Mouse (Mus musculus) hindbrain, embryonic 14.5 days (tissue): ENCODE measurements at regions not wholly inside any gene's neighbourhood (a gene's known extent, or its start where the extent isn't known, plus 50 kb on each side); places are given as distances from the start of the nearest gene placed in this dataset.

Source experiments
- ATAC-seq: fragments of 200-750 bp; cut with Nextera tagmentation; 2 replicates; pipeline ENCODE4 v1.8.0; 2017; ENCODE audit warnings: moderate number of reproducible peaks, mild to moderate bottlenecking, moderate TSS enrichment, moderate library complexity; ENCODE audit not compliant: low FRiP score
- DNase-seq: peaks from one replicate; pipeline ENCODE4 v3.0.0-alpha.2; 2015; ENCODE audit warnings: low spot score
- H3K27ac ChIP-seq: fragments of 300-500 bp; sonication (generic); 2 replicates; pipeline ENCODE4 v1.5.1; 2014; ENCODE audit warnings: mild to moderate bottlenecking, moderate library complexity
- H3K27me3 ChIP-seq: fragments of 300-500 bp; sonication (generic); 2 replicates; pipeline ENCODE4 v1.6.1; 2014; ENCODE audit warnings: mild to moderate bottlenecking, low read length, mixed read lengths; ENCODE audit not compliant: control insufficient read depth, insufficient read depth
- H3K36me3 ChIP-seq: fragments of 300-500 bp; sonication (generic); replicated peaks from 2 replicates; pipeline ENCODE4 v1.6.1; 2014; ENCODE audit not compliant: control insufficient read depth, insufficient read depth
- H3K4me1 ChIP-seq: fragments of 300-500 bp; sonication (generic); replicated peaks from 2 replicates; pipeline ENCODE4 v1.6.1; 2014; ENCODE audit warnings: antibody characterized with exemption, low read length, mixed read lengths; ENCODE audit not compliant: control insufficient read depth, insufficient read depth
- H3K4me2 ChIP-seq: fragments of 300-500 bp; sonication (generic); replicated peaks from 2 replicates; pipeline ENCODE4 v1.6.1; 2014; ENCODE audit warnings: mild to moderate bottlenecking, moderate library complexity
- H3K4me3 ChIP-seq: fragments of 300-500 bp; sonication (generic); replicated peaks from 2 replicates; pipeline ENCODE4 v1.5.1; 2014; ENCODE audit warnings: mild to moderate bottlenecking, low read length
- H3K9ac ChIP-seq: fragments of 300-500 bp; sonication (generic); 2 replicates; pipeline ENCODE4 v1.6.1; 2014
- H3K9me3 ChIP-seq: fragments of 300-500 bp; sonication (generic); 2 replicates; pipeline ENCODE4 v1.6.1; 2016; ENCODE audit warnings: low read length; ENCODE audit not compliant: control insufficient read depth
- WGBS: fragments of 180-500 bp; shearing (Covaris S2); extraction: QIAGEN DNeasy Blood & Tissue Kit; methylation state at CpG from one replicate; pipeline ENCODE4 v1.1.7; 2014; 5-methylcytosine and 5-hydroxymethylcytosine counted together

- Histone ChIP-seq H3K27ac (peak overlapping the region; percentile 71), H3K4me3 (0 out of 2 replicates have a peak overlapping the region, but pooled peaks have one; percentile 14), H3K9ac (peak overlapping the region; percentile 28; the same call in 1 of the 2 replicates), H3K4me2 (peak overlapping the region; percentile 44), H3K27me3 (no peaks in the 10 kb centered on the region), H3K4me1 (peaks cover 12% of the 10 kb centered on the region), H3K36me3 (no peaks in the 10 kb centered on the region), H3K9me3 (no peaks in the 10 kb centered on the region)
- peak; percentile 98 for ATAC-seq
- 30% methylated on average over 7 of the region's 7 CpGs for WGBS
- peak; percentile 78 for DNase-seq
Measured at GRCm38 (mm10) chr4:90437375-90438190, 219.0 kb downstream of the Zfp352 start.

GRCm38 (mm10) chr4:90438191-90438922, 219.7 kb downstream of the Zfp352 start:
- Histone ChIP-seq H3K36me3 (no peaks in the 10 kb centered on the region), H3K9me3 (no peaks in the 10 kb centered on the region), H3K4me1 (peaks cover 12% of the 10 kb centered on the region), H3K27me3 (no peaks in the 10 kb centered on the region), H3K4me2 (peak overlapping the region; percentile 44), H3K4me3 (0 out of 2 replicates have a peak overlapping the region, but pooled peaks have one; percentile 14), H3K27ac (peak overlapping the region; percentile 71; the same call in 1 of the 2 replicates), H3K9ac (no peak overlapping the region)
- ATAC-seq (peak; percentile 18; the same call in 1 of the 2 replicates), DNase-seq (peak; percentile 33)
- 57% methylated on average over 10 of the region's 10 CpGs for WGBS

GRCm38 (mm10) chr4:90445268-90445667, 226.6 kb downstream of the Zfp352 start:
- ATAC-seq (no peak), DNase-seq (no peak)
- no peak overlapping the region for H3K9ac ChIP-seq
- H3K36me3 ChIP-seq = no peaks in the 10 kb centered on the region
- H3K27me3 ChIP-seq = no peaks in the 10 kb centered on the region
- no peak overlapping the region for H3K27ac ChIP-seq
- H3K9me3 ChIP-seq = no peaks in the 10 kb centered on the region
- no peak overlapping the region for H3K4me3 ChIP-seq
- H3K4me2 ChIP-seq = no peak overlapping the region
- WGBS = 55% methylated on average over 3 of the region's 3 CpGs
- no peaks in the 10 kb centered on the region for H3K4me1 ChIP-seq

- H3K9ac ChIP-seq = no peak overlapping the region
- no peaks in the 10 kb centered on the region for H3K27me3 ChIP-seq
- H3K4me1 ChIP-seq = no peaks in the 10 kb centered on the region
- H3K36me3 ChIP-seq = no peaks in the 10 kb centered on the region
- no peak for ATAC-seq
- DNase-seq = no peak
- H3K4me3 ChIP-seq = no peak overlapping the region
- H3K27ac ChIP-seq = no peak overlapping the region
- H3K4me2 ChIP-seq = no peak overlapping the region
- H3K9me3 ChIP-seq = 0 out of 2 replicates have a peak, but pooled peaks cover 3% of the 10 kb centered on the region
Measured at GRCm38 (mm10) chr4:90452576-90452975, 234.0 kb downstream of the Zfp352 start.

- ATAC-seq = no peak
- 89% methylated on average over 3 of the region's 3 CpGs for WGBS
Measured at GRCm38 (mm10) chr4:90453029-90453428, 234.4 kb downstream of the Zfp352 start.

GRCm38 (mm10) chr4:90496891-90497610, 278.4 kb downstream of the Zfp352 start:
- Histone ChIP-seq H3K36me3 (no peaks in the 10 kb centered on the region), H3K4me3 (no peak overlapping the region), H3K27me3 (no peaks in the 10 kb centered on the region), H3K9me3 (no peaks in the 10 kb centered on the region), H3K9ac (no peak overlapping the region), H3K27ac (no peak overlapping the region), H3K4me2 (no peak overlapping the region), H3K4me1 (no peaks in the 10 kb centered on the region)
- DNase-seq (no peak), ATAC-seq (no peak)
- WGBS = 91% methylated on average over 5 of the region's 5 CpGs

More at GRCm38 (mm10) chr4:90453029-90453428, 234.4 kb downstream of the Zfp352 start:
- no peak for DNase-seq
- Histone ChIP-seq H3K27ac (no peak overlapping the region), H3K4me3 (no peak overlapping the region), H3K9me3 (0 out of 2 replicates have a peak, but pooled peaks cover 3% of the 10 kb centered on the region), H3K9ac (no peak overlapping the region), H3K4me1 (no peaks in the 10 kb centered on the region), H3K36me3 (no peaks in the 10 kb centered on the region), H3K4me2 (no peak overlapping the region), H3K27me3 (no peaks in the 10 kb centered on the region)
